24 mouse cellular contexts compared by ENCODE assay signal in the genomic region with DNA sequence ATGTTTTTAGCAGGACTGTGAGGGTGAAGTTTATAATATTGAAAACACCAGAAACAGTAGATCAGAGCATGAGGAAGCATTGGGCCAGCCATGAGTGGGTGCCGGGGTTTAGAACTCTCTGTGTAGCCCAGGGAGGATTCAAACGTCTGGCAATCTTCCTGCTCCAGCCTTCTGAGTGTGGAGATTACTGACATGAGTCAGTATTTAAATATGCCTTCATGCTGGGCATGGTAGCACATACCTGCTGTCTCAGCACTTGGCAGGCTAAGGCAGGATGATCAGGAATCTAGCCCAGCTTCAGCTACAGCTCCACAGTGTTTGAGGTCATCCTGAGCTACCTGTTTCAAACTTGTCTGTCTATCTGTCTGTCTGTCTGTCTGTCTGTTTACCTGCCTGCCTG.
DNase-seq lines count a peak whose midpoint lies in the region; ATAC-seq and TF ChIP-seq lines count a peak whose summit lies in the region.
"Had no signal": no experiment of that assay in that cellular context is flagged by ENCODE, and none has a peak within 500 bp of the region (broad histone marks: within the 10 kb centered on the region; RNA-seq: fewer than 3 reads in every experiment).

No protein-coding gene starts in this region.

- TF ChIP-seq POLR2A in lung, adult 2 months (IDR thresholded peaks at IDR 0.05; ENCODE audit: borderline replicate concordance, extremely low read depth, low read depth, low read length): no peak

- H3K4me3 ChIP-seq in lung, adult 2 months (replicated peaks; ENCODE audit: extremely low read depth, low read depth, low read length): no peak overlapping the region
- H3K4me3 ChIP-seq in forebrain, embryonic 13.5 days: no peak overlapping the region
- H3K4me3 ChIP-seq: embryonic facial prominence, embryonic 12.5 days; forebrain, embryonic 15.5 days; heart, embryonic 13.5 days; limb, embryonic 12.5 days; liver, embryonic 15.5 days; lung, embryonic 15.5 days; megakaryocyte, embryonic 14.5 days had no signal

- intact Hi-C loops in gastrocnemius, postnatal 36 days (cut with DNase I): no loop called here

- WGBS in lung, adult 2 months: 41% methylated on average over 2 of the region's 2 CpGs
- WGBS in forebrain, embryonic 13.5 days: 77% methylated on average over 2 of the region's 2 CpGs

- H3K27me3 ChIP-seq in forebrain, embryonic 13.5 days: no peaks in the 10 kb centered on the region
- H3K27me3 ChIP-seq: CH12.LX; embryonic facial prominence, embryonic 12.5 days; forebrain, embryonic 15.5 days; heart, embryonic 13.5 days; limb, embryonic 12.5 days; liver, embryonic 15.5 days; lung, embryonic 15.5 days; megakaryocyte, embryonic 14.5 days had no signal

- no peaks in the 10 kb centered on the region for H3K9me3 ChIP-seq in forebrain, embryonic 13.5 days (replicated peaks)
- H3K9me3 ChIP-seq: embryonic facial prominence, embryonic 12.5 days; forebrain, embryonic 15.5 days; heart, embryonic 13.5 days; limb, embryonic 12.5 days; liver, embryonic 15.5 days; lung, embryonic 15.5 days; megakaryocyte, embryonic 14.5 days had no signal

- peak; percentile 1 for DNase-seq in lung, postnatal 25 days (ENCODE audit: low spot score)
- no peak for DNase-seq in lung, adult 2 months
- peak; percentile 79 for DNase-seq in cerebellum, adult 11-12 months
- peak; percentile 83 for DNase-seq in cerebellum, adult 9-11 months
- no peak for DNase-seq in gastrocnemius, postnatal 36 days
- no peak for DNase-seq in yolk sac, embryonic 10.5 days (ENCODE audit: low spot score)
- DNase-seq: adrenal gland, postnatal 10 days; gastrocnemius, postnatal 25 days; heart, postnatal 14 days; kidney, postnatal 25 days; lung, postnatal 36 days; midbrain, embryonic 14.5 days; thymus, adult 2 months; thymus, postnatal 36 days had no signal

- no peaks in the 10 kb centered on the region for H3K36me3 ChIP-seq in forebrain, embryonic 13.5 days (ENCODE audit: poor library complexity, severe bottlenecking)
- H3K36me3 ChIP-seq: embryonic facial prominence, embryonic 12.5 days; forebrain, embryonic 15.5 days; heart, embryonic 13.5 days; limb, embryonic 12.5 days; liver, embryonic 15.5 days; lung, embryonic 15.5 days had no signal

- no peak for TF ChIP-seq CTCF in lung, adult 2 months (IDR thresholded peaks at IDR 0.05; ENCODE audit: insufficient read depth, low read length)

- no peaks in the 10 kb centered on the region for H3K4me1 ChIP-seq in lung, adult 2 months (ENCODE audit: control insufficient read depth, insufficient read depth, low read length)
- peaks cover 4% of the 10 kb centered on the region for H3K4me1 ChIP-seq in forebrain, embryonic 13.5 days
- H3K4me1 ChIP-seq: embryonic facial prominence, embryonic 12.5 days; forebrain, embryonic 15.5 days; heart, embryonic 13.5 days; limb, embryonic 12.5 days; liver, embryonic 15.5 days; lung, embryonic 15.5 days; megakaryocyte, embryonic 14.5 days had no signal

- H3K27ac ChIP-seq in forebrain, embryonic 13.5 days: no peak overlapping the region
- H3K27ac ChIP-seq: embryonic facial prominence, embryonic 12.5 days; forebrain, embryonic 15.5 days; heart, embryonic 13.5 days; limb, embryonic 12.5 days; liver, embryonic 15.5 days; lung, embryonic 15.5 days had no signal

- no peak overlapping the region for H3K4me2 ChIP-seq in forebrain, embryonic 13.5 days
- H3K4me2 ChIP-seq: embryonic facial prominence, embryonic 12.5 days; forebrain, embryonic 15.5 days; heart, embryonic 13.5 days; limb, embryonic 12.5 days; liver, embryonic 15.5 days; lung, embryonic 15.5 days had no signal

- no peak for ATAC-seq in forebrain, embryonic 13.5 days
- ATAC-seq: forebrain, embryonic 15.5 days; hindbrain, embryonic 16.5 days had no signal

- H3K9ac ChIP-seq in forebrain, embryonic 13.5 days: no peak overlapping the region
- H3K9ac ChIP-seq: embryonic facial prominence, embryonic 12.5 days; forebrain, embryonic 15.5 days; heart, embryonic 13.5 days; limb, embryonic 12.5 days; liver, embryonic 15.5 days; lung, embryonic 15.5 days had no signal

Comparison
In these comparisons a context has a peak if more than half of its experiments do, and no peak if none do; other contexts are left out.
1. DNase-seq: peak in lung, postnatal 25 days (single experiment), cerebellum, adult 11-12 months (single experiment) and cerebellum, adult 9-11 months (single experiment); none in lung, adult 2 months (single experiment), gastrocnemius, postnatal 36 days (0 of 2) and yolk sac, embryonic 10.5 days (single experiment).